Mouse (Mus musculus): ENCODE measurements around the gene Chd2. TPM values are rescaled to one million over a fixed set of nuclear protein-coding genes. Genes with fewer than 3 reads are reported as not detected.
A peak's percentile ranks its signal among the peaks of the same experiment; 100 is the strongest.

The Chd2 gene
- polyA plus RNA-seq, 1 experiment from 2014 or later: 50.5 TPM

DNA sequence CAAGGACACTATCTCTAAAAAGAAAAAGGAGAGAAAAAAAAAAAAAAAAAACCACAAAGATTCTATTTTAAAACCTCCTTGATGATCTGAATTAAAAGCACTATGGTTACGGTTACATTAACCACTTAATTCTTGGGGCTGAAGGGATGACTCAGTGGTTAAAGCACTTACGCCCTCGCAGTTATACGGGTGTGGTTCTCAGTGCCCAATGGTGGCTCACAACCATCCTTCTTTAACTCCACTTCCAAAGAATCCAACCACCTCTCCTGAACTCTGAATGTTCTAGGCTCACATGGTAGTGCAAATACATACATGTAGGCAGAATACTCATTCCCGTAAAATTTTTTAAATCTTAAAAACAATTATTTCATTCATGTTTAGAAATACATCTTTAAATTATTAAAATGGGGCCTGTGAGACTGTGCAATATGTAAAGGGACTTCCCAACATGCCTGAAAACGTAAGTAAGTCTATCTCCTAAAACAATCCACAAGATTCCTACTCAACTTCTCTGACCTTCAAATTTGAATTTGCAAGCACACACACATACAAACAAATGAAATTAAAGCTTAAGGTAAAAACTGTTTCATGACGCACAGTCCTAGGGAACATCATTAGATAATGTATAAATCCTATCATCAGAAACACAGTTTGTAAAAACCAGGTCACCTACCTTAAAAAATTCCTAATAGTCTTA, 10.6 kb upstream of the Chd2 start:
- peaks cover 8% of the 10 kb centered on the region; the same call in 1 of the 2 replicates for H3K4me1 ChIP-seq (replicated peaks; ENCODE audit: control insufficient read depth, insufficient read depth, low read length)
- 82% methylated on average over 7 of the region's 7 CpGs for WGBS
- H3K36me3 ChIP-seq (ENCODE audit: control insufficient read depth, insufficient read depth, low read length): peaks cover 43% of the 10 kb centered on the region
- peak; percentile 48 for DNase-seq (ENCODE audit: low spot score)
- H3K9ac ChIP-seq (ENCODE audit: low read length): peak overlapping the region; percentile 22; the same call in 1 of the 2 replicates
- peak overlapping the region; percentile 40 for H3K4me2 ChIP-seq (ENCODE audit: low read length)
- H3K27ac ChIP-seq (ENCODE audit: low read depth): no peak overlapping the region
- H3K27me3 ChIP-seq (replicated peaks; ENCODE audit: control insufficient read depth, insufficient read depth, low read length): no peaks in the 10 kb centered on the region
- no peaks in the 10 kb centered on the region for H3K9me3 ChIP-seq (ENCODE audit: control insufficient read depth, low read length)
- peak overlapping the region; percentile 15; the same call in 1 of the 2 replicates for H3K4me3 ChIP-seq (ENCODE audit: low read depth, low read length)
- ATAC-seq (replicated peaks; ENCODE audit: low FRiP score, low TSS enrichment, low read depth): no peak

- Histone ChIP-seq H3K27me3 (replicated peaks; ENCODE audit: control insufficient read depth, insufficient read depth, low read length) (no peaks in the 10 kb centered on the region), H3K9me3 (ENCODE audit: control insufficient read depth, low read length) (no peaks in the 10 kb centered on the region), H3K9ac (ENCODE audit: low read length) (no peak overlapping the region), H3K4me3 (ENCODE audit: low read depth, low read length) (no peak overlapping the region), H3K4me2 (ENCODE audit: low read length) (no peak overlapping the region), H3K36me3 (ENCODE audit: control insufficient read depth, insufficient read depth, low read length) (peaks cover 50% of the 10 kb centered on the region), H3K27ac (ENCODE audit: low read depth) (no peak overlapping the region), H3K4me1 (replicated peaks; ENCODE audit: control insufficient read depth, insufficient read depth, low read length) (peaks cover 15% of the 10 kb centered on the region)
- no peak for DNase-seq (ENCODE audit: low spot score)
- ATAC-seq (replicated peaks; ENCODE audit: low FRiP score, low TSS enrichment, low read depth): no peak
These were observed 9.7 kb upstream of the Chd2 start for GRCm38 (mm10) chr7:73551370-73551769.

DNA sequence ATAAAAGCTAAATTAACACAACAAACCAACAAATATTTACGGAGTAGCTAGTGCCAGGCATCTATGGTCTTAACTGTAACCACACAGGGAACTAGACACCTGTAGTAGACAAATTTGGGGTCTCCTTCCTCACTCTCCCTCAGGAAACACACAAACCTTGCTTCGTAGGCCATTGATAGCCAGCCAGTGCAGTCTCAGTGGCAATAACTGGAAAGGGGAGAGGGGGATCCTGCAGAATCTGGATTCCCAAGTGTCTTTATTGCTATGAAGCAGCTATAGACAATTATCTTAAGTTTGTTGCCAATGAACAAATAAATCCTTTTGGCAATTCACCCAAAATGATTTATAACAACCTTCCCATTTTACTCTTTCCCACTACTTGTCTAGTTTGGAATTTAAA, 6.4 kb upstream of the Chd2 start:
- no peak overlapping the region for H3K27ac ChIP-seq (ENCODE audit: low read depth)
- peaks cover 71% of the 10 kb centered on the region for H3K36me3 ChIP-seq (ENCODE audit: control insufficient read depth, insufficient read depth, low read length)

DNA sequence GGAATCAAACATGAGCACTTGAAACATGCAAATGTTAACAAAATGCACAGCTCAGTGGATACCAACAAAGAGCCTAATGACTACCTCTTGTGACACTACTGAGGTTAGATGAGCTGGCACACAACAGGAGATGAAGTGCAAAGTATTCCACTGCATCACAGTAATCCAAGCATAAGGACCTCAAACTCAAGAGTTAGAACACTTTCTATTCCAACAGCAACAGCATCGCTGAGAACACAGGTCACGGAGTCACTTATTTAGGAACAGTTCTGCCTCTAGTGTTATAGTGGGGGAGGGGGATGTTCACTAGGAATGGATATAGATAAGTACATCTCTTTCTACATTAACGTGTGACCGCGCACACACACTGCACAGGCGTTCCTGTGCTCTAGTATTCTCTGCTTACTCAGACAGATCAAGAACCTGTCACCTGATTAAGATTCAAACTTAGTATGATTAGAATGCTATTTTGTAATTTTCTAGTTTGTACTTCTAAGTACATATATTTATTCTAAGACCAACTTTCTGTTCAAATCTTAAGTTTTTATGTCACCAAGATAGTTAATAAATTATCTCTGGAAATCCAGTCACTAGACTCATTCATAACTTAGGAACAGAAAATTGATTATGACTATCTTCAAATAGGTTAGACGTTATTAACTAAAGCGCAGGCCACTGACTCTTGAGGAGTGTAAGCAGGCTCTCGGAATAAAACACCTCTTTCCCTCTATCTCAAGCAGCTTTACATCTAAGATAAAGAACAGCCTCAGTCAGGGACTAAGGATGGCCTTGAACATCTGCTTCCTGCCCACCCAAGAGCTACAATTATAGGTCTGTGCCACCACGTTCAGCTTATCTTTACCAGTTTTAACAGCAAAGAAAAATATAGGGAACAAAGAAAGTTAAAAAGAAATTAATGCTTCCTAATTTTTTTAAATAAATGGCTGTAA, 5.2 kb upstream of the Chd2 start:
- H3K27ac ChIP-seq (ENCODE audit: low read depth): no peak overlapping the region
- H3K27me3 ChIP-seq (replicated peaks; ENCODE audit: control insufficient read depth, insufficient read depth, low read length): no peaks in the 10 kb centered on the region
- no peak overlapping the region for H3K9ac ChIP-seq (ENCODE audit: low read length)
- ATAC-seq (replicated peaks; ENCODE audit: low FRiP score, low TSS enrichment, low read depth) (no peak), DNase-seq (ENCODE audit: low spot score) (peak; percentile 52)
- no peaks in the 10 kb centered on the region for H3K9me3 ChIP-seq (ENCODE audit: control insufficient read depth, low read length)
- 74% methylated on average over 10 of the region's 10 CpGs for WGBS
- peaks cover 59% of the 10 kb centered on the region for H3K36me3 ChIP-seq (ENCODE audit: control insufficient read depth, insufficient read depth, low read length)
- H3K4me1 ChIP-seq (replicated peaks; ENCODE audit: control insufficient read depth, insufficient read depth, low read length): peaks cover 18% of the 10 kb centered on the region
- H3K4me3 ChIP-seq (ENCODE audit: low read depth, low read length): no peak overlapping the region
- no peak overlapping the region for H3K4me2 ChIP-seq (ENCODE audit: low read length)

More for the DNA sequence above, 6.4 kb upstream of the Chd2 start:
- peaks cover 18% of the 10 kb centered on the region for H3K4me1 ChIP-seq (replicated peaks; ENCODE audit: control insufficient read depth, insufficient read depth, low read length)
- H3K9ac ChIP-seq (ENCODE audit: low read length): no peak overlapping the region
- H3K9me3 ChIP-seq (ENCODE audit: control insufficient read depth, low read length): no peaks in the 10 kb centered on the region
- ATAC-seq (replicated peaks; ENCODE audit: low FRiP score, low TSS enrichment, low read depth) (no peak), DNase-seq (ENCODE audit: low spot score) (peak; percentile 53)
- no peak overlapping the region for H3K4me3 ChIP-seq (ENCODE audit: low read depth, low read length)
- H3K27me3 ChIP-seq (replicated peaks; ENCODE audit: control insufficient read depth, insufficient read depth, low read length): no peaks in the 10 kb centered on the region
- H3K4me2 ChIP-seq (ENCODE audit: low read length): no peak overlapping the region
- WGBS: 85% methylated on average over 2 of the region's 2 CpGs

DNA sequence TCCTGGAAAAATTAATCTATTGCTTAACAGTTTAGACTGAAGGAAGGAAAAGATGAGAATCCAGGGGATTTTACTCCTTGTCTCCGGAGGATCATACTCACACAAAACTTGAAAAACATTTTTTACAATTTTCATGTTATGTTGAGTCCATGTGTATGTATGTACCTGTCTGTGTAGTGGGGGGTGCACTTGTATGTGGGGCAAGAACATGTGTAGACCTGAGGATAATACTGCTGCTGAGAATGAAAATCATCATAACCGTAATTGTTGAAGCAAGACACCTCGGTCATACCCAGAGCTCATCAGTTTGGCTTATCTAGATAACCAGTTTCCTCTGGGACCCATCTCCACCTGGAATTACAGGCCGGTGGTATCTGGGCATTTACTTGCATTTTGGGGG, 3.4 kb upstream of the Chd2 start:
- no peaks in the 10 kb centered on the region for H3K9me3 ChIP-seq (ENCODE audit: control insufficient read depth, low read length)
- DNase-seq (ENCODE audit: low spot score): no peak

GRCm38 (mm10) chr7:73542131-73542853, 662 bp upstream of the Chd2 start:
- Histone ChIP-seq H3K27me3 (replicated peaks; ENCODE audit: control insufficient read depth, insufficient read depth, low read length) (no peaks in the 10 kb centered on the region), H3K36me3 (ENCODE audit: control insufficient read depth, insufficient read depth, low read length) (peaks cover 30% of the 10 kb centered on the region), H3K4me1 (replicated peaks; ENCODE audit: control insufficient read depth, insufficient read depth, low read length) (peaks cover 11% of the 10 kb centered on the region), H3K4me2 (ENCODE audit: low read length) (peak overlapping the region; percentile 67), H3K27ac (ENCODE audit: low read depth) (peak overlapping the region; percentile 99; the same call in 1 of the 2 replicates), H3K9ac (ENCODE audit: low read length) (peak overlapping the region; percentile 96; the same call in 1 of the 2 replicates), H3K4me3 (ENCODE audit: low read depth, low read length) (peak overlapping the region; percentile 81), H3K9me3 (ENCODE audit: control insufficient read depth, low read length) (no peaks in the 10 kb centered on the region)
- WGBS: 80% methylated on average over 7 of the region's 7 CpGs
- DNase-seq (ENCODE audit: low spot score) (peak; percentile 49), ATAC-seq (replicated peaks; ENCODE audit: low FRiP score, low TSS enrichment, low read depth) (no peak)

More for the DNA sequence above, 3.4 kb upstream of the Chd2 start:
- Histone ChIP-seq H3K4me2 (ENCODE audit: low read length) (no peak overlapping the region), H3K9ac (ENCODE audit: low read length) (no peak overlapping the region), H3K4me1 (replicated peaks; ENCODE audit: control insufficient read depth, insufficient read depth, low read length) (peaks cover 18% of the 10 kb centered on the region), H3K27me3 (replicated peaks; ENCODE audit: control insufficient read depth, insufficient read depth, low read length) (no peaks in the 10 kb centered on the region), H3K27ac (ENCODE audit: low read depth) (no peak overlapping the region), H3K4me3 (ENCODE audit: low read depth, low read length) (no peak overlapping the region), H3K36me3 (ENCODE audit: control insufficient read depth, insufficient read depth, low read length) (peaks cover 49% of the 10 kb centered on the region)
- WGBS: 89% methylated on average over 4 of the region's 4 CpGs
- ATAC-seq (replicated peaks; ENCODE audit: low FRiP score, low TSS enrichment, low read depth): no peak

- no peak for DNase-seq (ENCODE audit: low spot score)
- Histone ChIP-seq H3K36me3 (ENCODE audit: control insufficient read depth, insufficient read depth, low read length) (peaks cover 19% of the 10 kb centered on the region), H3K4me2 (ENCODE audit: low read length) (peak overlapping the region; percentile 67), H3K4me1 (replicated peaks; ENCODE audit: control insufficient read depth, insufficient read depth, low read length) (peaks cover 9% of the 10 kb centered on the region), H3K27ac (ENCODE audit: low read depth) (peak overlapping the region; percentile 99), H3K9me3 (ENCODE audit: control insufficient read depth, low read length) (no peaks in the 10 kb centered on the region), H3K4me3 (ENCODE audit: low read depth, low read length) (peak overlapping the region; percentile 81), H3K9ac (ENCODE audit: low read length) (peak overlapping the region; percentile 96), H3K27me3 (replicated peaks; ENCODE audit: control insufficient read depth, insufficient read depth, low read length) (no peaks in the 10 kb centered on the region)
- ATAC-seq (replicated peaks; ENCODE audit: low FRiP score, low TSS enrichment, low read depth): no peak
- WGBS: under 1% methylated on average over 4 of the region's 4 CpGs
These were observed 595 bp downstream of the Chd2 start for GRCm38 (mm10) chr7:73541079-73541390.
